Mouse (Mus musculus) midbrain, embryonic 12.5 days (tissue): Measurements from ENCODE around the gene Nedd4. TPM values are rescaled to one million over a fixed set of nuclear protein-coding genes. Genes with fewer than 3 reads are reported as not detected.

Experiments
- ATAC-seq: fragments of 200-750 bp; cut with Nextera tagmentation; 2 replicates; pipeline ENCODE4 v1.8.0; 2017; ENCODE audit warnings: low read depth, moderate TSS enrichment, moderate library complexity; ENCODE audit not compliant: low FRiP score
- H3K27ac ChIP-seq: fragments of 300-500 bp; sonication (generic); replicated peaks from 2 replicates; pipeline ENCODE4 v1.5.1; 2016; ENCODE audit warnings: mild to moderate bottlenecking
- H3K27me3 ChIP-seq: fragments of 300-500 bp; sonication (generic); 2 replicates; pipeline ENCODE4 v1.6.1; 2016; ENCODE audit warnings: mild to moderate bottlenecking
- H3K36me3 ChIP-seq: fragments of 300-500 bp; sonication (generic); 2 replicates; pipeline ENCODE4 v1.6.1; 2016
- H3K4me1 ChIP-seq: fragments of 300-500 bp; sonication (generic); 2 replicates; pipeline ENCODE4 v1.6.1; 2016
- H3K4me2 ChIP-seq: fragments of 300-500 bp; sonication (generic); replicated peaks from 2 replicates; pipeline ENCODE4 v1.6.1; 2016; ENCODE audit warnings: mild to moderate bottlenecking, moderate library complexity
- H3K4me3 ChIP-seq: fragments of 300-500 bp; sonication (generic); 2 replicates; pipeline ENCODE4 v1.5.1; 2016; ENCODE audit warnings: mild to moderate bottlenecking
- H3K9ac ChIP-seq: fragments of 300-500 bp; sonication (generic); replicated peaks from 2 replicates; pipeline ENCODE4 v1.6.1; 2016; ENCODE audit warnings: mild to moderate bottlenecking, moderate library complexity
- H3K9me3 ChIP-seq: fragments of 300-500 bp; sonication (generic); 2 replicates; pipeline ENCODE4 v1.6.1; 2016; ENCODE audit warnings: mild to moderate bottlenecking
- WGBS: fragments of 180-500 bp; shearing (Covaris S2); methylation state at CpG from one replicate; pipeline ENCODE4 v1.1.7; 2016; 5-methylcytosine and 5-hydroxymethylcytosine counted together
- polyA plus RNA-seq: library from polyadenylated mRNA; unstranded; fragments of >200 nt; fragmentation: Nextera tagmentation; extraction: Ambion mirVana; gene quantifications from 2 replicates; pipeline ENCODE4 v1.2.1, GENCODE M21; 2016

The Nedd4 gene
- polyA plus RNA-seq, 1 experiment from 2014 or later, result 737 TPM

GRCm38 (mm10) chr9:72752656-72753055 lies 90.5 kb downstream of the Nedd4 start:
- 77% methylated on average over 9 of the region's 9 CpGs for WGBS
- no peak overlapping the region for H3K4me2 ChIP-seq
- no peak overlapping the region for H3K4me3 ChIP-seq
- H3K27ac ChIP-seq, result peak overlapping the region; percentile 47; the same call in 1 of the 2 replicates
- no peak for ATAC-seq
- peaks cover 12% of the 10 kb centered on the region; the same call in 1 of the 2 replicates for H3K4me1 ChIP-seq
- no peaks in the 10 kb centered on the region for H3K9me3 ChIP-seq
- H3K36me3 ChIP-seq, result peaks cover 16% of the 10 kb centered on the region
- H3K9ac ChIP-seq, result no peak overlapping the region
- H3K27me3 ChIP-seq, result no peaks in the 10 kb centered on the region

GRCm38 (mm10) chr9:72753741-72754140 lies 91.6 kb downstream of the Nedd4 start:
- Histone ChIP-seq H3K4me1 (peaks cover 12% of the 10 kb centered on the region; the same call in 1 of the 2 replicates), H3K4me2 (0 out of 2 replicates have a peak overlapping the region, but pooled peaks have one; percentile 0), H3K4me3 (no peak overlapping the region), H3K9ac (no peak overlapping the region), H3K27me3 (no peaks in the 10 kb centered on the region), H3K27ac (peak overlapping the region; percentile 52), H3K9me3 (no peaks in the 10 kb centered on the region), H3K36me3 (peaks cover 6% of the 10 kb centered on the region)
- no peak for ATAC-seq
- 12% methylated on average over 7 of the region's 7 CpGs for WGBS

- no peak for ATAC-seq
- H3K4me2 ChIP-seq, result no peak overlapping the region
- 85% methylated on average over 5 of the region's 5 CpGs for WGBS
- H3K9ac ChIP-seq, result no peak overlapping the region
- H3K9me3 ChIP-seq, result no peaks in the 10 kb centered on the region
- peaks cover 12% of the 10 kb centered on the region; the same call in 1 of the 2 replicates for H3K4me1 ChIP-seq
- no peak overlapping the region for H3K27ac ChIP-seq
- H3K4me3 ChIP-seq, result no peak overlapping the region
- H3K36me3 ChIP-seq, result no peaks in the 10 kb centered on the region
- H3K27me3 ChIP-seq, result no peaks in the 10 kb centered on the region
Measured at GRCm38 (mm10) chr9:72757143-72757542, 95.0 kb downstream of the Nedd4 start.

GRCm38 (mm10) chr9:72758705-72759131 lies 96.6 kb downstream of the Nedd4 start:
- Histone ChIP-seq H3K9me3 (no peaks in the 10 kb centered on the region), H3K27me3 (no peaks in the 10 kb centered on the region), H3K27ac (no peak overlapping the region), H3K4me2 (no peak overlapping the region), H3K4me3 (no peak overlapping the region), H3K4me1 (peaks cover 10% of the 10 kb centered on the region), H3K36me3 (no peaks in the 10 kb centered on the region), H3K9ac (no peak overlapping the region)
- no peak for ATAC-seq
- 66% methylated on average over 8 of the region's 8 CpGs for WGBS

GRCm38 (mm10) chr9:72763050-72763718 lies 101.0 kb downstream of the Nedd4 start:
- no peak overlapping the region for H3K9ac ChIP-seq
- H3K27me3 ChIP-seq, result no peaks in the 10 kb centered on the region
- H3K4me1 ChIP-seq, result peaks cover 9% of the 10 kb centered on the region
- no peak overlapping the region for H3K4me2 ChIP-seq
- H3K9me3 ChIP-seq, result no peaks in the 10 kb centered on the region
- ATAC-seq, result no peak
- WGBS, result 37% methylated on average over 3 of the region's 3 CpGs
- no peak overlapping the region for H3K4me3 ChIP-seq
- H3K36me3 ChIP-seq, result no peaks in the 10 kb centered on the region
- H3K27ac ChIP-seq, result no peak overlapping the region

- Histone ChIP-seq H3K27ac (no peak overlapping the region), H3K4me2 (peak overlapping the region; percentile 54), H3K4me1 (peaks cover 9% of the 10 kb centered on the region), H3K36me3 (no peaks in the 10 kb centered on the region), H3K27me3 (no peaks in the 10 kb centered on the region), H3K9me3 (no peaks in the 10 kb centered on the region), H3K4me3 (peak overlapping the region; percentile 30), H3K9ac (peak overlapping the region; percentile 12; the same call in 1 of the 2 replicates)
- peak; percentile 69 for ATAC-seq
- under 1% methylated on average over 17 of the region's 17 CpGs for WGBS
Measured at GRCm38 (mm10) chr9:72766789-72767349, 104.7 kb downstream of the Nedd4 start.

- H3K36me3 ChIP-seq, result no peaks in the 10 kb centered on the region
- H3K9ac ChIP-seq, result no peak overlapping the region
- peaks cover 4% of the 10 kb centered on the region; the same call in 1 of the 2 replicates for H3K4me1 ChIP-seq
- H3K27me3 ChIP-seq, result no peaks in the 10 kb centered on the region
- no peaks in the 10 kb centered on the region for H3K9me3 ChIP-seq
- ATAC-seq, result no peak
- WGBS, result 81% methylated on average over 4 of the region's 4 CpGs
- no peak overlapping the region for H3K4me3 ChIP-seq
- no peak overlapping the region for H3K27ac ChIP-seq
- H3K4me2 ChIP-seq, result no peak overlapping the region
Measured at GRCm38 (mm10) chr9:72775022-72775421, 112.9 kb downstream of the Nedd4 start.

- H3K4me2 ChIP-seq, result no peak overlapping the region
- no peak overlapping the region for H3K27ac ChIP-seq
- no peak overlapping the region for H3K4me3 ChIP-seq
- no peak overlapping the region for H3K9ac ChIP-seq
- H3K27me3 ChIP-seq, result peaks cover 7% of the 10 kb centered on the region; the same call in 1 of the 2 replicates
- no peaks in the 10 kb centered on the region for H3K36me3 ChIP-seq
- ATAC-seq, result no peak
- peaks cover 4% of the 10 kb centered on the region; the same call in 1 of the 2 replicates for H3K4me1 ChIP-seq
- no peaks in the 10 kb centered on the region for H3K9me3 ChIP-seq
- WGBS, result 67% methylated on average over 11 of the region's 11 CpGs
Measured at GRCm38 (mm10) chr9:72779004-72779403, 116.9 kb downstream of the Nedd4 start.

- ATAC-seq, result no peak
- no peak overlapping the region for H3K27ac ChIP-seq
- no peak overlapping the region for H3K4me2 ChIP-seq
- peaks cover 7% of the 10 kb centered on the region; the same call in 1 of the 2 replicates for H3K27me3 ChIP-seq
- no peak overlapping the region for H3K4me3 ChIP-seq
- peaks cover 4% of the 10 kb centered on the region; the same call in 1 of the 2 replicates for H3K4me1 ChIP-seq
- H3K9me3 ChIP-seq, result no peaks in the 10 kb centered on the region
- WGBS, result 10% methylated on average over 4 of the region's 4 CpGs
- H3K36me3 ChIP-seq, result no peaks in the 10 kb centered on the region
- H3K9ac ChIP-seq, result no peak overlapping the region
Measured at GRCm38 (mm10) chr9:72779733-72780132, 117.6 kb downstream of the Nedd4 start.

GRCm38 (mm10) chr9:72780694-72781093 lies 118.5 kb downstream of the Nedd4 start:
- no peak for ATAC-seq
- no peak overlapping the region for H3K9ac ChIP-seq

GRCm38 (mm10) chr9:72781466-72781865 lies 119.3 kb downstream of the Nedd4 start:
- no peak overlapping the region for H3K4me3 ChIP-seq

More at GRCm38 (mm10) chr9:72780694-72781093, 118.5 kb downstream of the Nedd4 start:
- Histone ChIP-seq H3K4me3 (no peak overlapping the region), H3K4me1 (peaks cover 4% of the 10 kb centered on the region; the same call in 1 of the 2 replicates), H3K4me2 (no peak overlapping the region), H3K9me3 (no peaks in the 10 kb centered on the region), H3K27me3 (peaks cover 7% of the 10 kb centered on the region; the same call in 1 of the 2 replicates), H3K36me3 (no peaks in the 10 kb centered on the region), H3K27ac (no peak overlapping the region)
- 54% methylated on average over 5 of the region's 5 CpGs for WGBS

GRCm38 (mm10) chr9:72782121-72782520 lies 120.0 kb downstream of the Nedd4 start:
- Histone ChIP-seq H3K4me2 (no peak overlapping the region), H3K9ac (no peak overlapping the region), H3K4me3 (no peak overlapping the region), H3K9me3 (no peaks in the 10 kb centered on the region), H3K27me3 (peaks cover 7% of the 10 kb centered on the region; the same call in 1 of the 2 replicates), H3K27ac (no peak overlapping the region), H3K36me3 (no peaks in the 10 kb centered on the region), H3K4me1 (peaks cover 4% of the 10 kb centered on the region; the same call in 1 of the 2 replicates)
- no peak for ATAC-seq
- 53% methylated on average over 8 of the region's 8 CpGs for WGBS

More at GRCm38 (mm10) chr9:72781466-72781865, 119.3 kb downstream of the Nedd4 start:
- WGBS, result 44% methylated on average over 4 of the region's 4 CpGs
- Histone ChIP-seq H3K27ac (no peak overlapping the region), H3K27me3 (peaks cover 7% of the 10 kb centered on the region; the same call in 1 of the 2 replicates), H3K9me3 (no peaks in the 10 kb centered on the region), H3K9ac (no peak overlapping the region), H3K4me2 (no peak overlapping the region), H3K4me1 (peaks cover 4% of the 10 kb centered on the region; the same call in 1 of the 2 replicates), H3K36me3 (no peaks in the 10 kb centered on the region)
- no peak for ATAC-seq
